Mouse (Mus musculus) kidney, embryonic 16.5 days (tissue): ENCODE results near the gene Tdp1. TPM values are rescaled to one million over a fixed set of nuclear protein-coding genes. Genes with fewer than 3 reads are reported as not detected.

Experiments
- ATAC-seq: fragments of 200-750 bp; cut with Nextera tagmentation; 2 replicates; pipeline ENCODE4 v1.8.0; 2017; ENCODE audit warnings: moderate TSS enrichment; ENCODE audit not compliant: low FRiP score, low TSS enrichment
- H3K27ac ChIP-seq: fragments of 300-500 bp; sonication (generic); 2 replicates; pipeline ENCODE4 v1.5.1; 2014; ENCODE audit warnings: low read length
- H3K27me3 ChIP-seq: fragments of 300-500 bp; sonication (generic); 2 replicates; pipeline ENCODE4 v1.6.1; 2014; ENCODE audit warnings: low read length, control low read depth, mixed read lengths; ENCODE audit not compliant: insufficient read depth
- H3K36me3 ChIP-seq: fragments of 300-500 bp; sonication (generic); 2 replicates; pipeline ENCODE4 v1.6.1; 2014; ENCODE audit warnings: low read length, control low read depth, mixed read lengths; ENCODE audit not compliant: insufficient read depth
- H3K4me1 ChIP-seq: fragments of 300-500 bp; sonication (generic); 2 replicates; pipeline ENCODE4 v1.6.1; 2014; ENCODE audit warnings: low read length, control low read depth, mixed read lengths; ENCODE audit not compliant: insufficient read depth
- H3K4me2 ChIP-seq: fragments of 300-500 bp; sonication (generic); replicated peaks from 2 replicates; pipeline ENCODE4 v1.6.1; 2014; ENCODE audit warnings: low read depth, low read length
- H3K4me3 ChIP-seq: fragments of 300-500 bp; sonication (generic); 2 replicates; pipeline ENCODE4 v1.5.1; 2014; ENCODE audit warnings: mild to moderate bottlenecking, low read length
- H3K9ac ChIP-seq: fragments of 300-500 bp; sonication (generic); replicated peaks from 2 replicates; pipeline ENCODE4 v1.6.1; 2014; ENCODE audit warnings: low read length
- H3K9me3 ChIP-seq: fragments of 300-500 bp; sonication (generic); 2 replicates; pipeline ENCODE4 v1.6.1; 2016; ENCODE audit warnings: low read length, control low read depth
- WGBS: fragments of 180-500 bp; shearing (Covaris S2); extraction: QIAGEN DNeasy Blood & Tissue Kit; methylation state at CpG from one replicate; pipeline ENCODE4 v1.1.7; 2014; 5-methylcytosine and 5-hydroxymethylcytosine counted together
- polyA plus RNA-seq: library from polyadenylated mRNA; unstranded; fragments of >200 nt; fragmentation: Nextera tagmentation; extraction: Ambion mirVana; gene quantifications from 2 replicates; pipeline ENCODE4 v1.2.1, GENCODE M21; 2015

The Tdp1 gene
- polyA plus RNA-seq, 1 experiment from 2014 or later = 66.4 TPM

GRCm38 (mm10) chr12:99885282-99885901 is 1.1 kb downstream of the Tdp1 start:
- H3K4me3 ChIP-seq = peak overlapping the region; percentile 66
- peaks cover 19% of the 10 kb centered on the region for H3K4me1 ChIP-seq
- WGBS = 32% methylated on average over 8 of the region's 8 CpGs
- no peaks in the 10 kb centered on the region for H3K27me3 ChIP-seq
- H3K9me3 ChIP-seq = no peaks in the 10 kb centered on the region
- H3K4me2 ChIP-seq = peak overlapping the region; percentile 97
- ATAC-seq = no peak
- peak overlapping the region; percentile 70; the same call in 1 of the 2 replicates for H3K27ac ChIP-seq
- H3K9ac ChIP-seq = peak overlapping the region; percentile 90
- 0 out of 2 replicates have a peak, but pooled peaks cover 4% of the 10 kb centered on the region for H3K36me3 ChIP-seq

GRCm38 (mm10) chr12:99897846-99898245 is 13.5 kb downstream of the Tdp1 start:
- Histone ChIP-seq H3K9me3 (no peaks in the 10 kb centered on the region), H3K4me1 (0 out of 2 replicates have a peak, but pooled peaks cover 2% of the 10 kb centered on the region), H3K27me3 (no peaks in the 10 kb centered on the region), H3K36me3 (peaks cover 31% of the 10 kb centered on the region), H3K4me3 (no peak overlapping the region), H3K27ac (no peak overlapping the region), H3K4me2 (no peak overlapping the region), H3K9ac (no peak overlapping the region)
- no peak for ATAC-seq
- WGBS = 87% methylated on average over 4 of the region's 4 CpGs

- H3K9ac ChIP-seq = no peak overlapping the region
- no peak overlapping the region for H3K27ac ChIP-seq
- H3K4me3 ChIP-seq = no peak overlapping the region
- WGBS = 87% methylated on average over 16 of the region's 16 CpGs
- no peak overlapping the region for H3K4me2 ChIP-seq
- H3K36me3 ChIP-seq = peaks cover 26% of the 10 kb centered on the region
- H3K4me1 ChIP-seq = no peaks in the 10 kb centered on the region
- no peaks in the 10 kb centered on the region for H3K9me3 ChIP-seq
- no peak for ATAC-seq
- no peaks in the 10 kb centered on the region for H3K27me3 ChIP-seq
These were observed 14.0 kb downstream of the Tdp1 start for GRCm38 (mm10) chr12:99898248-99898870.

GRCm38 (mm10) chr12:99899991-99900390 is 15.7 kb downstream of the Tdp1 start:
- Histone ChIP-seq H3K4me3 (no peak overlapping the region), H3K36me3 (peaks cover 20% of the 10 kb centered on the region), H3K4me1 (no peaks in the 10 kb centered on the region), H3K4me2 (no peak overlapping the region), H3K9me3 (no peaks in the 10 kb centered on the region), H3K27ac (no peak overlapping the region), H3K9ac (no peak overlapping the region), H3K27me3 (no peaks in the 10 kb centered on the region)
- WGBS = 79% methylated on average over 1 of the region's 3 CpGs
- no peak for ATAC-seq

GRCm38 (mm10) chr12:99901973-99902866 is 17.9 kb downstream of the Tdp1 start:
- no peak for ATAC-seq
- Histone ChIP-seq H3K4me3 (no peak overlapping the region), H3K9ac (no peak overlapping the region), H3K9me3 (no peaks in the 10 kb centered on the region), H3K4me2 (no peak overlapping the region), H3K36me3 (peaks cover 19% of the 10 kb centered on the region; the same call in 1 of the 2 replicates), H3K27ac (no peak overlapping the region; the same call in 1 of the 2 replicates), H3K4me1 (no peaks in the 10 kb centered on the region), H3K27me3 (no peaks in the 10 kb centered on the region)
- 74% methylated on average over 8 of the region's 8 CpGs for WGBS

GRCm38 (mm10) chr12:99902867-99903370 is 18.6 kb downstream of the Tdp1 start:
- H3K27me3 ChIP-seq = no peaks in the 10 kb centered on the region
- no peak overlapping the region; the same call in 1 of the 2 replicates for H3K27ac ChIP-seq
- no peaks in the 10 kb centered on the region for H3K4me1 ChIP-seq
- no peak for ATAC-seq
- H3K4me3 ChIP-seq = no peak overlapping the region
- 75% methylated on average over 4 of the region's 4 CpGs for WGBS
- H3K9ac ChIP-seq = no peak overlapping the region
- no peaks in the 10 kb centered on the region for H3K9me3 ChIP-seq
- no peak overlapping the region for H3K4me2 ChIP-seq
- peaks cover 22% of the 10 kb centered on the region; the same call in 1 of the 2 replicates for H3K36me3 ChIP-seq

GRCm38 (mm10) chr12:99904537-99904936 is 20.2 kb downstream of the Tdp1 start:
- H3K9ac ChIP-seq = no peak overlapping the region
- H3K27ac ChIP-seq = no peak overlapping the region
- ATAC-seq = no peak
- no peaks in the 10 kb centered on the region for H3K27me3 ChIP-seq
- no peaks in the 10 kb centered on the region for H3K9me3 ChIP-seq
- no peak overlapping the region for H3K4me2 ChIP-seq
- peaks cover 19% of the 10 kb centered on the region; the same call in 1 of the 2 replicates for H3K36me3 ChIP-seq
- 88% methylated on average over 5 of the region's 5 CpGs for WGBS
- H3K4me1 ChIP-seq = no peaks in the 10 kb centered on the region
- no peak overlapping the region for H3K4me3 ChIP-seq

- Histone ChIP-seq H3K36me3 (peaks cover 35% of the 10 kb centered on the region), H3K27me3 (no peaks in the 10 kb centered on the region), H3K27ac (peak overlapping the region; percentile 40; the same call in 1 of the 2 replicates), H3K4me1 (peaks cover 4% of the 10 kb centered on the region; the same call in 1 of the 2 replicates), H3K4me2 (no peak overlapping the region), H3K9ac (no peak overlapping the region), H3K9me3 (no peaks in the 10 kb centered on the region), H3K4me3 (no peak overlapping the region)
- no peak for ATAC-seq
- WGBS = 78% methylated on average over 12 of the region's 12 CpGs
These were observed 27.1 kb downstream of the Tdp1 start for GRCm38 (mm10) chr12:99911466-99911865.

GRCm38 (mm10) chr12:99917800-99918427 is 33.6 kb downstream of the Tdp1 start:
- WGBS = 75% methylated on average over 15 of the region's 15 CpGs
- peaks cover 17% of the 10 kb centered on the region for H3K36me3 ChIP-seq

More at GRCm38 (mm10) chr12:99917800-99918427, 33.6 kb downstream of the Tdp1 start:
- no peak overlapping the region for H3K4me3 ChIP-seq
- H3K9me3 ChIP-seq = no peaks in the 10 kb centered on the region
- no peak overlapping the region for H3K9ac ChIP-seq
- no peaks in the 10 kb centered on the region for H3K4me1 ChIP-seq
- no peaks in the 10 kb centered on the region for H3K27me3 ChIP-seq
- ATAC-seq = no peak
- H3K27ac ChIP-seq = no peak overlapping the region
- H3K4me2 ChIP-seq = no peak overlapping the region
